Mouse (Mus musculus) ES-Bruce4 (cell line): ENCODE measurements around the gene Vat1.

Experiments
- CTCF ChIP-seq: IDR thresholded peaks from one replicate; pipeline ENCODE4 v1.8.1; 2011; ENCODE audit warnings: low read depth, low read length
- EP300 ChIP-seq: IDR thresholded peaks from 2 replicates; pipeline ENCODE4 v1.6.1; 2011; ENCODE audit warnings: low read depth, low read length; ENCODE audit not compliant: insufficient read depth

GRCm38 (mm10) chr11:101435831-101436230, 30.2 kb downstream of the Vat1 start:
- TF ChIP-seq EP300 (no peak), CTCF (no peak)
